Mouse (Mus musculus) heart, embryonic 11.5 days (tissue): ENCODE results near the gene Slc32a1. TPM values are rescaled to one million over a fixed set of nuclear protein-coding genes. Genes with fewer than 3 reads are reported as not detected.

ENCODE experiments used
- ATAC-seq: fragments of 200-750 bp; cut with Nextera tagmentation; replicated peaks from 2 replicates; pipeline ENCODE4 v1.8.0; 2017; ENCODE audit warnings: moderate library complexity; ENCODE audit not compliant: insufficient number of reproducible peaks, low FRiP score, low TSS enrichment
- H3K27ac ChIP-seq: fragments of 300-500 bp; sonication (generic); 2 replicates; pipeline ENCODE4 v1.5.1; 2014; ENCODE audit warnings: mild to moderate bottlenecking, low read depth, low read length
- H3K27me3 ChIP-seq: fragments of 300-500 bp; sonication (generic); 2 replicates; pipeline ENCODE4 v1.6.1; 2014; ENCODE audit warnings: mild to moderate bottlenecking, low read length, mixed read lengths; ENCODE audit not compliant: control insufficient read depth, insufficient read depth
- H3K36me3 ChIP-seq: fragments of 300-500 bp; sonication (generic); 2 replicates; pipeline ENCODE4 v1.6.1; 2014; ENCODE audit warnings: mild to moderate bottlenecking, low read length, moderate library complexity, mixed read lengths; ENCODE audit not compliant: control insufficient read depth, insufficient read depth
- H3K4me1 ChIP-seq: fragments of 300-500 bp; sonication (generic); 2 replicates; pipeline ENCODE4 v1.6.1; 2014; ENCODE audit warnings: low read length; ENCODE audit not compliant: control insufficient read depth, insufficient read depth
- H3K4me2 ChIP-seq: fragments of 300-500 bp; sonication (generic); 2 replicates; pipeline ENCODE4 v1.6.1; 2014; ENCODE audit warnings: mild to moderate bottlenecking, moderate library complexity
- H3K4me3 ChIP-seq: fragments of 300-500 bp; sonication (generic); 2 replicates; pipeline ENCODE4 v1.5.1; 2014; ENCODE audit warnings: low read depth, low read length
- H3K9ac ChIP-seq: fragments of 300-500 bp; sonication (generic); 2 replicates; pipeline ENCODE4 v1.6.1; 2014; ENCODE audit warnings: mild to moderate bottlenecking, low read depth, low read length, moderate library complexity
- H3K9me3 ChIP-seq: fragments of 300-500 bp; sonication (generic); replicated peaks from 2 replicates; pipeline ENCODE4 v1.6.1; 2016; ENCODE audit warnings: low read length; ENCODE audit not compliant: control insufficient read depth
- WGBS: fragments of 180-500 bp; shearing (Covaris S2); extraction: QIAGEN DNeasy Blood & Tissue Kit; methylation state at CpG from one replicate; pipeline ENCODE4 v1.1.7; 2014; ENCODE audit not compliant: insufficient replicate concordance; 5-methylcytosine and 5-hydroxymethylcytosine counted together
- polyA plus RNA-seq: library from polyadenylated mRNA; unstranded; fragments of >200 nt; fragmentation: Nextera tagmentation; extraction: Ambion mirVana; gene quantifications from 2 replicates; pipeline ENCODE4 v1.2.1, GENCODE M21; 2014

Slc32a1 gene
- polyA plus RNA-seq, 1 experiment from 2014 or later = 0.07 TPM

GRCm38 (mm10) chr2:158606511-158606964, 4.0 kb upstream of the Slc32a1 start:
- no peak overlapping the region for H3K9ac ChIP-seq
- H3K4me2 ChIP-seq = peak overlapping the region; percentile 6; the same call in 1 of the 2 replicates
- peaks cover 5% of the 10 kb centered on the region; the same call in 1 of the 2 replicates for H3K4me1 ChIP-seq
- H3K27ac ChIP-seq = no peak overlapping the region
- no peaks in the 10 kb centered on the region for H3K36me3 ChIP-seq
- peaks cover 52% of the 10 kb centered on the region for H3K27me3 ChIP-seq
- 12% methylated on average over 4 of the region's 4 CpGs for WGBS
- H3K4me3 ChIP-seq = no peak overlapping the region
- H3K9me3 ChIP-seq = no peaks in the 10 kb centered on the region
- ATAC-seq = no peak

DNA sequence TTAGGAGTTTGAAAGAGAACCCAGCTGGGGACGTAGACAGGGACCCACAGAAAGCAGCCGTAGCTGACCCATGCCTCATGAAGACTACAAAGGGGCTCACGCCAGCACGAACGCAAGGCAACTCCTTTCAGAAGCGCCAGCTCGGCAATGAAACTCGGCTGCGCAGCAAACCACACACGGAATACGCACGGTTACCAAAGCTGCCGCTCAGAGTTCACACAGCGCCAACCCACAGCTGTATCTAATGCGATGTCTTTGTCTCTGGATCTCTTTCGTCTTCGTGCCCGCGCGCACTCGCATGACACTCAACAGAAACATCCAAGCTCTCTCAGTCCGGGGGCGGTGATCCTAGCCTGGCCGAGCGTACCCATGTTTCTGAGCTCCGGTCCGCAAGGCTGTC, 886 bp upstream of the Slc32a1 start:
- peaks cover 5% of the 10 kb centered on the region; the same call in 1 of the 2 replicates for H3K4me1 ChIP-seq
- peaks cover 84% of the 10 kb centered on the region for H3K27me3 ChIP-seq
- no peak for ATAC-seq
- no peaks in the 10 kb centered on the region for H3K9me3 ChIP-seq
- no peaks in the 10 kb centered on the region for H3K36me3 ChIP-seq
- under 1% methylated on average over 27 of the region's 27 CpGs for WGBS
- no peak overlapping the region for H3K9ac ChIP-seq
- H3K4me2 ChIP-seq = peak overlapping the region; percentile 50
- H3K4me3 ChIP-seq = peak overlapping the region; percentile 21
- no peak overlapping the region for H3K27ac ChIP-seq

DNA sequence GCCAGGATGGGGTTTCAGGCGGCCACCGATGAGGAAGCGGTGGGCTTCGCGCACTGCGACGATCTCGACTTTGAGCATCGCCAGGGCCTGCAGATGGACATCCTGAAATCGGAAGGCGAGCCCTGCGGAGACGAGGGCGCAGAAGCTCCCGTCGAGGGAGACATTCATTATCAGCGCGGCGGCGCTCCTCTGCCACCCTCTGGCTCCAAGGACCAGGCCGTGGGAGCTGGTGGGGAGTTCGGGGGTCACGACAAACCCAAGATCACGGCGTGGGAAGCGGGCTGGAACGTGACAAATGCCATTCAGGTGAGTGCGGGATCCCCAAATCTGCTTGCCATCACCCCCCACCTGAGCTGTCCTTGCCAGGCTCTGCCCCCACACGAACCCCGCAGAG, 756 bp downstream of the Slc32a1 start:
- Histone ChIP-seq H3K4me3 (peak overlapping the region; percentile 19; the same call in 1 of the 2 replicates), H3K4me2 (peak overlapping the region; percentile 50), H3K9ac (no peak overlapping the region), H3K27ac (no peak overlapping the region), H3K36me3 (no peaks in the 10 kb centered on the region), H3K9me3 (no peaks in the 10 kb centered on the region), H3K27me3 (peaks cover 97% of the 10 kb centered on the region), H3K4me1 (peaks cover 8% of the 10 kb centered on the region; the same call in 1 of the 2 replicates)
- no peak for ATAC-seq
- under 1% methylated on average over 30 of the region's 30 CpGs for WGBS

- WGBS = 3% methylated on average over 30 of the region's 30 CpGs
- Histone ChIP-seq H3K9me3 (no peaks in the 10 kb centered on the region), H3K9ac (no peak overlapping the region), H3K4me3 (no peak overlapping the region), H3K4me2 (no peak overlapping the region), H3K36me3 (no peaks in the 10 kb centered on the region), H3K4me1 (peaks cover 8% of the 10 kb centered on the region; the same call in 1 of the 2 replicates), H3K27ac (no peak overlapping the region), H3K27me3 (peaks cover 98% of the 10 kb centered on the region)
- no peak for ATAC-seq
These were observed 1.4 kb downstream of the Slc32a1 start for GRCm38 (mm10) chr2:158611726-158612670.

DNA sequence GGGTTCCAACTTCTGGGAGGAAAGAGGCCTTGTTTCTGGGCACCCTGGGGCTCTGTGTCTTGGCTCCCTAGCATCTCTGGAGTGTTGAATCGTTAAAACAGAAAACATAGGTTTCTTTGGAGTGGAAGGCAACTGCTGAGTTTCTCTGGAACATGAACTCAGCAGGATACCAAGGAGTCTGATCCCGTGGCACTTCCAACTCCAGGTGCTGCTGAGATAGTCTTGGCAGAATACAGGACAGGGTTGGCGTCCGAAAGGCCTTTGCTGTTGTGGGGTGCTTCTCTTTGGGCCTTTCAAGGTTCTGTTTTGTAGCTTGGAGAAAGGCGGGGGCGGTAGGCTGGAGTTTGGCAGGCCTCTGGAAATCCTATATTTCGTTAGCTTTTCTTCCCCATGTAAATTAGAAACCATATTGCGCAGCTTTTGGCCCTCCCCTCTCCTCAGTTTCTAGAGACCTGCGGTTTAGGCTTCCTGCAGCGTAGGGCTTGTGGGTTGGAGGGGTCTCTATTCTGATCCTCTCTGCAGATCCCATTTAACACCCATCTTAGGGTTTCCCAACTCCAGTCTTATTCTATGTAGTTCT, 2.2 kb downstream of the Slc32a1 start:
- no peak overlapping the region for H3K9ac ChIP-seq
- peaks cover 8% of the 10 kb centered on the region; the same call in 1 of the 2 replicates for H3K4me1 ChIP-seq
- no peak overlapping the region for H3K27ac ChIP-seq
- 7% methylated on average over 10 of the region's 10 CpGs for WGBS
- peaks cover 98% of the 10 kb centered on the region for H3K27me3 ChIP-seq
- no peak overlapping the region for H3K4me2 ChIP-seq
- ATAC-seq = no peak
- H3K36me3 ChIP-seq = no peaks in the 10 kb centered on the region
- no peak overlapping the region for H3K4me3 ChIP-seq
- no peaks in the 10 kb centered on the region for H3K9me3 ChIP-seq

DNA sequence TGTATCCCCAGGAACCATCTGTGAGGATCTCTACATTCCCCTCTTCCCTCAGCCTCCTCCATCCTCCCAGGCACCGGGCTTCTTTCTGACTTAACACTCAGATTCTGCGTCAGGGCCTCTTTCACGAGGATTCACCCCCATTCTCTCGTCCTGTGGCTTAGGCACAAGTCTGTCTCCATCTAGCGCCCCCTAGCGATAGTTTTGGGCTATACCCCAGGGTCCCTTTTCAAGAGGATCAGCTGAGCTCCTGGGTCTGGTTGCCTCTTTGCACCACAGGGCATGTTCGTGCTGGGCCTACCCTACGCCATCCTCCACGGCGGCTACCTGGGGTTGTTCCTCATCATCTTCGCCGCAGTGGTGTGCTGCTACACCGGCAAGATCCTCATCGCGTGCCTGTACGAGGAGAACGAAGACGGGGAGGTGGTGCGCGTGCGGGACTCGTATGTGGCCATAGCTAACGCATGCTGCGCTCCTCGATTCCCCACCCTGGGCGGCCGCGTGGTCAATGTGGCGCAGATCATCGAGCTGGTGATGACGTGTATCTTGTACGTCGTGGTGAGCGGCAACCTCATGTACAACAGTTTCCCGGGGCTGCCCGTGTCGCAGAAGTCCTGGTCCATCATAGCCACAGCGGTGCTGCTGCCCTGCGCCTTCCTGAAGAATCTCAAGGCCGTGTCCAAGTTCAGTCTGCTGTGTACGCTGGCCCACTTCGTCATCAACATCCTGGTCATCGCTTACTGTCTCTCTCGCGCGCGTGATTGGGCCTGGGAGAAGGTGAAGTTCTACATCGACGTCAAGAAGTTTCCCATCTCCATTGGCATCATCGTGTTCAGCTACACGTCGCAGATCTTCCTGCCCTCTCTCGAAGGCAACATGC, 3.2 kb downstream of the Slc32a1 start:
- no peak overlapping the region for H3K9ac ChIP-seq
- H3K27ac ChIP-seq = no peak overlapping the region
- no peaks in the 10 kb centered on the region for H3K36me3 ChIP-seq
- H3K4me3 ChIP-seq = peak overlapping the region; percentile 25; the same call in 1 of the 2 replicates
- ATAC-seq = no peak
- WGBS = 4% methylated on average over 53 of the region's 53 CpGs
- H3K4me2 ChIP-seq = peak overlapping the region; percentile 22; the same call in 1 of the 2 replicates
- H3K4me1 ChIP-seq = peaks cover 8% of the 10 kb centered on the region; the same call in 1 of the 2 replicates
- H3K27me3 ChIP-seq = peaks cover 98% of the 10 kb centered on the region
- no peaks in the 10 kb centered on the region for H3K9me3 ChIP-seq

GRCm38 (mm10) chr2:158614418-158614955, 3.9 kb downstream of the Slc32a1 start:
- Histone ChIP-seq H3K27ac (no peak overlapping the region), H3K9me3 (no peaks in the 10 kb centered on the region), H3K4me2 (peak overlapping the region; percentile 48), H3K36me3 (no peaks in the 10 kb centered on the region), H3K4me3 (peak overlapping the region; percentile 25), H3K27me3 (peaks cover 98% of the 10 kb centered on the region), H3K9ac (no peak overlapping the region), H3K4me1 (peaks cover 8% of the 10 kb centered on the region; the same call in 1 of the 2 replicates)
- WGBS = 3% methylated on average over 47 of the region's 47 CpGs
- ATAC-seq = no peak
